Mouse (Mus musculus): Measurements from ENCODE around the gene 4922502D21Rik.

- TF ChIP-seq EP300 (IDR thresholded peaks at IDR 0.05) (no peak), CTCF (IDR thresholded peaks at IDR 0.05) (peak; percentile 21)
Observed at GRCm38 (mm10) chr6:129318395-129318794, 13.2 kb downstream of the 4922502D21Rik start.
